Mouse (Mus musculus) kidney, embryonic 14.5 days (tissue): ENCODE measurements around the gene Acacb. TPM values are rescaled to one million over a fixed set of nuclear protein-coding genes. Genes with fewer than 3 reads are reported as not detected.

Source experiments
- ATAC-seq: fragments of 200-750 bp; cut with Nextera tagmentation; 2 replicates; pipeline ENCODE4 v1.8.0; 2017; ENCODE audit warnings: moderate number of reproducible peaks, mild to moderate bottlenecking, moderate TSS enrichment, moderate library complexity; ENCODE audit not compliant: low FRiP score, low TSS enrichment
- H3K27ac ChIP-seq: fragments of 300-500 bp; sonication (generic); 2 replicates; pipeline ENCODE4 v1.5.1; 2014; ENCODE audit warnings: low read depth, mild to moderate bottlenecking, low read length, moderate library complexity, mixed read lengths
- H3K27me3 ChIP-seq: fragments of 300-500 bp; sonication (generic); 2 replicates; pipeline ENCODE4 v1.6.1; 2014; ENCODE audit warnings: mild to moderate bottlenecking, low read length; ENCODE audit not compliant: control insufficient read depth, insufficient read depth
- H3K36me3 ChIP-seq: fragments of 300-500 bp; sonication (generic); 2 replicates; pipeline ENCODE4 v1.6.1; 2014; ENCODE audit warnings: low read length, mixed read lengths; ENCODE audit not compliant: control insufficient read depth, insufficient read depth
- H3K4me1 ChIP-seq: fragments of 300-500 bp; sonication (generic); 2 replicates; pipeline ENCODE4 v1.6.1; 2014; ENCODE audit warnings: low read length, mixed read lengths; ENCODE audit not compliant: control insufficient read depth, insufficient read depth
- H3K4me2 ChIP-seq: fragments of 300-500 bp; sonication (generic); replicated peaks from 2 replicates; pipeline ENCODE4 v1.6.1; 2014; ENCODE audit warnings: low read depth, mild to moderate bottlenecking, low read length
- H3K4me3 ChIP-seq: fragments of 300-500 bp; sonication (generic); 2 replicates; pipeline ENCODE4 v1.5.1; 2014; ENCODE audit warnings: mild to moderate bottlenecking, low read length
- H3K9ac ChIP-seq: fragments of 300-500 bp; sonication (generic); 2 replicates; pipeline ENCODE4 v1.6.1; 2014; ENCODE audit warnings: low read depth, mild to moderate bottlenecking, low read length, moderate library complexity
- H3K9me3 ChIP-seq: fragments of 300-500 bp; sonication (generic); 2 replicates; pipeline ENCODE4 v1.6.1; 2016; ENCODE audit warnings: low read length; ENCODE audit not compliant: control insufficient read depth
- WGBS: fragments of 180-500 bp; shearing (Covaris S2); extraction: QIAGEN DNeasy Blood & Tissue Kit; methylation state at CpG from one replicate; pipeline ENCODE4 v1.1.7; 2014; 5-methylcytosine and 5-hydroxymethylcytosine counted together
- polyA plus RNA-seq: library from polyadenylated mRNA; unstranded; fragments of >200 nt; fragmentation: Nextera tagmentation; extraction: Ambion mirVana; gene quantifications from 2 replicates; pipeline ENCODE4 v1.2.1, GENCODE M21; 2014

The Acacb gene
- polyA plus RNA-seq, 1 experiment from 2014 or later = 4.4 TPM

- H3K27ac ChIP-seq = no peak overlapping the region
- no peak for ATAC-seq
Measured at GRCm38 (mm10) chr5:114298212-114298894, 152.0 kb downstream of the Acacb start.

GRCm38 (mm10) chr5:114299156-114299855 lies 153.0 kb downstream of the Acacb start:
- Histone ChIP-seq H3K27ac (no peak overlapping the region), H3K4me3 (no peak overlapping the region), H3K4me1 (no peaks in the 10 kb centered on the region), H3K9me3 (no peaks in the 10 kb centered on the region), H3K4me2 (no peak overlapping the region), H3K9ac (no peak overlapping the region), H3K27me3 (no peaks in the 10 kb centered on the region), H3K36me3 (no peaks in the 10 kb centered on the region)
- ATAC-seq = no peak
- WGBS = 67% methylated on average over 22 of the region's 22 CpGs

More at GRCm38 (mm10) chr5:114298212-114298894, 152.0 kb downstream of the Acacb start:
- H3K9ac ChIP-seq = no peak overlapping the region
- WGBS = 60% methylated on average over 18 of the region's 18 CpGs
- H3K4me3 ChIP-seq = no peak overlapping the region
- H3K4me1 ChIP-seq = no peaks in the 10 kb centered on the region
- no peaks in the 10 kb centered on the region for H3K27me3 ChIP-seq
- H3K4me2 ChIP-seq = no peak overlapping the region
- H3K9me3 ChIP-seq = no peaks in the 10 kb centered on the region
- H3K36me3 ChIP-seq = no peaks in the 10 kb centered on the region

GRCm38 (mm10) chr5:114299883-114300610 lies 153.7 kb downstream of the Acacb start:
- Histone ChIP-seq H3K4me1 (no peaks in the 10 kb centered on the region), H3K9ac (no peak overlapping the region), H3K27ac (no peak overlapping the region), H3K4me2 (no peak overlapping the region), H3K27me3 (no peaks in the 10 kb centered on the region), H3K9me3 (no peaks in the 10 kb centered on the region), H3K36me3 (no peaks in the 10 kb centered on the region), H3K4me3 (no peak overlapping the region)
- no peak for ATAC-seq
- WGBS = 87% methylated on average over 24 of the region's 24 CpGs

Other genes with a start within 250 kb of the Acacb start
- 42.1 and 108 TPM in 2 replicates for gene Coro1c, start 237.8 kb upstream of the Acacb start, polyA plus RNA-seq
- 18.5 and 28.2 TPM in 2 replicates for gene Ssh1, start 152.6 kb upstream of the Acacb start, polyA plus RNA-seq
- 6.0 and 7.7 TPM in 2 replicates for gene Dao, start 142.8 kb upstream of the Acacb start, polyA plus RNA-seq
- gene Usp30, start 81.1 kb upstream of the Acacb start, polyA plus RNA-seq = 9.3 and 10.7 TPM in 2 replicates
- gene Svop, start 55.0 kb upstream of the Acacb start, polyA plus RNA-seq = 0.09 TPM in 1 of 2 replicates, not detected in the other
- 11.6 and 13.3 TPM in 2 replicates for gene Alkbh2, start 18.3 kb upstream of the Acacb start, polyA plus RNA-seq
- gene Ung, start 16.1 kb upstream of the Acacb start, polyA plus RNA-seq = 38.1 and 44.6 TPM in 2 replicates
- gene Foxn4, start 127.3 kb downstream of the Acacb start, polyA plus RNA-seq = 0.11 TPM in 1 of 2 replicates, not detected in the other
- gene Myo1h, start 142.6 kb downstream of the Acacb start, polyA plus RNA-seq = 1.8 and 2.7 TPM in 2 replicates
- 50.7 and 86.2 TPM in 2 replicates for gene Kctd10, start 234.0 kb downstream of the Acacb start, polyA plus RNA-seq
- 30.5 and 55.2 TPM in 2 replicates for gene Ube3b, start 234.1 kb downstream of the Acacb start, polyA plus RNA-seq